Mouse (Mus musculus): Measurements from ENCODE around the gene Ptchd3.

- no peak for TF ChIP-seq CTCF (IDR thresholded peaks at IDR 0.05; ENCODE audit: low read depth, low read length)
- no peak for TF ChIP-seq POLR2AphosphoS5 (IDR thresholded peaks at IDR 0.05; ENCODE audit: insufficient replicate concordance, low read depth, low read length)
- no peak for TF ChIP-seq GATA1 (IDR thresholded peaks at IDR 0.05; ENCODE audit: borderline replicate concordance, low read length)
- TF ChIP-seq GATA2 (IDR thresholded peaks at IDR 0.05; ENCODE audit: borderline replicate concordance, low read depth, low read length): no peak
These were observed 25.6 kb upstream of the Ptchd3 start for GRCm38 (mm10) chr11:121804258-121805027.

All from G1E (cell line).